Mouse (Mus musculus) forebrain, embryonic 14.5 days (tissue): ENCODE results near the gene 3110040M04Rik. TPM values are rescaled to one million over a fixed set of nuclear protein-coding genes. Genes with fewer than 3 reads are reported as not detected.

Experiments
- polyA plus RNA-seq: library from polyadenylated mRNA; unstranded; fragments of >200 nt; fragmentation: Nextera tagmentation; extraction: Ambion mirVana; gene quantifications from 2 replicates; pipeline ENCODE4 v1.2.1, GENCODE M21; 2014

Gene 3110040M04Rik
- polyA plus RNA-seq, 1 experiment from 2014 or later: not detected

Other genes starting within 250 kb of the 3110040M04Rik start
- gene Hmcn1, start 210.7 kb upstream of the 3110040M04Rik start, polyA plus RNA-seq: 1.1 and 1.8 TPM in 2 replicates
- gene Gm47985, start 21.6 kb upstream of the 3110040M04Rik start, polyA plus RNA-seq: not detected in 2 replicates
- not detected in 2 replicates for gene Gm8947, start 11.7 kb upstream of the 3110040M04Rik start, polyA plus RNA-seq
- not detected in 2 replicates for gene Gm47995, start 5.7 kb upstream of the 3110040M04Rik start, polyA plus RNA-seq
- gene Gm47996, start 6.0 kb downstream of the 3110040M04Rik start, polyA plus RNA-seq: not detected in 2 replicates
- 323 and 358 TPM in 2 replicates for gene Ivns1abp, start 140.4 kb downstream of the 3110040M04Rik start, polyA plus RNA-seq
- gene Swt1, start 224.3 kb downstream of the 3110040M04Rik start, polyA plus RNA-seq: 16.0 and 21.3 TPM in 2 replicates
- gene Trmt1l, start 224.4 kb downstream of the 3110040M04Rik start, polyA plus RNA-seq: 34.5 and 45.3 TPM in 2 replicates